Mouse (Mus musculus) intestine, postnatal 0 days (tissue): Measurements from ENCODE around the gene Vps13d. TPM values are rescaled to one million over a fixed set of nuclear protein-coding genes. Genes with fewer than 3 reads are reported as not detected.

Experiments
- ATAC-seq: fragments of 200-750 bp; cut with Nextera tagmentation; 2 replicates; pipeline ENCODE4 v1.8.0; 2017; ENCODE audit warnings: mild to moderate bottlenecking, moderate TSS enrichment, moderate library complexity
- H3K27ac ChIP-seq: fragments of 300-500 bp; sonication (generic); 2 replicates; pipeline ENCODE4 v1.5.1; 2014; ENCODE audit warnings: mild to moderate bottlenecking, low read depth, low read length, moderate library complexity
- H3K27me3 ChIP-seq: fragments of 300-500 bp; sonication (generic); replicated peaks from 2 replicates; pipeline ENCODE4 v1.6.1; 2014; ENCODE audit warnings: low read length, mixed read lengths; ENCODE audit not compliant: control insufficient read depth, insufficient read depth
- H3K36me3 ChIP-seq: fragments of 300-500 bp; sonication (generic); 2 replicates; pipeline ENCODE4 v1.6.1; 2014; ENCODE audit warnings: mild to moderate bottlenecking, moderate library complexity; ENCODE audit not compliant: control insufficient read depth, insufficient read depth
- H3K4me1 ChIP-seq: fragments of 300-500 bp; sonication (generic); replicated peaks from 2 replicates; pipeline ENCODE4 v1.6.1; 2014; ENCODE audit warnings: antibody characterized with exemption, low read length, mixed read lengths; ENCODE audit not compliant: control insufficient read depth, insufficient read depth
- H3K4me2 ChIP-seq: fragments of 300-500 bp; sonication (generic); replicated peaks from 2 replicates; pipeline ENCODE4 v1.6.1; 2014; ENCODE audit warnings: low read depth, mild to moderate bottlenecking, moderate library complexity
- H3K4me3 ChIP-seq: fragments of 300-500 bp; sonication (generic); 2 replicates; pipeline ENCODE4 v1.5.1; 2014; ENCODE audit warnings: low read depth, low read length
- H3K9ac ChIP-seq: fragments of 300-500 bp; sonication (generic); 2 replicates; pipeline ENCODE4 v1.6.1; 2014; ENCODE audit warnings: mild to moderate bottlenecking, low read depth, low read length
- H3K9me3 ChIP-seq: fragments of 300-500 bp; sonication (generic); 2 replicates; pipeline ENCODE4 v1.6.1; 2016; ENCODE audit warnings: mixed run types; ENCODE audit not compliant: control insufficient read depth
- CTCF ChIP-seq: sonication (generic); IDR thresholded peaks from 2 replicates; pipeline ENCODE4 v1.5.1; 2016; ENCODE audit warnings: low read depth, mild to moderate bottlenecking, control low read depth, antibody characterized with exemption, moderate library complexity
- WGBS: fragments of 180-500 bp; shearing (Covaris S2); extraction: QIAGEN DNeasy Blood & Tissue Kit; methylation state at CpG from one replicate; pipeline ENCODE4 v1.1.7; 2014; 5-methylcytosine and 5-hydroxymethylcytosine counted together
- polyA plus RNA-seq: library from polyadenylated mRNA; unstranded; fragments of >200 nt; fragmentation: Nextera tagmentation; extraction: Ambion mirVana; gene quantifications from 2 replicates; pipeline ENCODE4 v1.2.1, GENCODE M21; 2015

Vps13d gene
- polyA plus RNA-seq, 1 experiment from 2014 or later: 14.8 TPM

- H3K4me1 ChIP-seq: 0 out of 2 replicates have a peak, but pooled peaks cover 5% of the 10 kb centered on the region
- no peak overlapping the region for H3K9ac ChIP-seq
- no peaks in the 10 kb centered on the region for H3K27me3 ChIP-seq
- no peak for TF ChIP-seq CTCF
- H3K27ac ChIP-seq: no peak overlapping the region
- WGBS: 53% methylated on average over 3 of the region's 3 CpGs
- peaks cover 31% of the 10 kb centered on the region; the same call in 1 of the 2 replicates for H3K36me3 ChIP-seq
- H3K4me3 ChIP-seq: no peak overlapping the region
- H3K9me3 ChIP-seq: no peaks in the 10 kb centered on the region
- H3K4me2 ChIP-seq: no peak overlapping the region
- ATAC-seq: no peak
Measured at GRCm38 (mm10) chr4:144974458-144974857, 220.3 kb downstream of the Vps13d start.

DNA sequence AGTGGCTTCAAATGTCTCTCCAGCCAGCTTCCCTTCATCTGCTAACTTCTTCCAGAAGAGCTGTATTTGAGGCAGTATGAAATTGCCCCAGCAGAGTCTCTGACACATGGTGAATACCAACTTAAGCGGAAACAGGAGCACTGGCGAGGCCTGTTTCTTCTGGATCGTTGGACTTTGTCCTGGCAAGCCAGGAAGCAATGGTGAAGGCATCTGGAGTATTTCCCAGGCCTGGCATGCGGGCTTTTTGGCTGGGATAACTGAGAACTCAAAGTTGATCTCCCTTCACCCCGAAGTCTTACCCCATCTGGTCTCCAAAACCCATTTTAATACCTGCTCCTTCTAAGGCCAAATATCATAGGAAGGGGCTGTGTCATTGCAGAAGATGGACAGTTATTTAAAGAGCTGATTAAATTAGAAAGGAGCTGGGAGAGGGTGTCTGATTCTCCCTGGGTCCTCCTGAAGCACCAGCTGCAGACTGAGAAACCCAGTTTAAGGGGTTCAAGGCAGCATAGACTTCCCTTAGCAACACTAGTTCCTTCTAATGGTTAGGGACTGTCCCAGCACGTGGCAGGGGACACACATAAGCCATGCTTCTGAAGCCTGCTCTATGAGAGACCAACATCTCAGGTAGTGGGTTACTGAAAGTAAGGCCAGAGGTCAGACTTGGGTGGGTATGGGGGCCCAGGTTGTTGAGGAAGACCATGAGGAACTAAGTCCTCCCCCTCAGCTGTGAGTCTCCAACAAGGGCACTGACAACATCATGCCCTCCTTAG is 221.7 kb downstream of the Vps13d start:
- H3K27ac ChIP-seq: no peak overlapping the region
- 58% methylated on average over 6 of the region's 6 CpGs for WGBS
- no peak overlapping the region for H3K4me3 ChIP-seq
- ATAC-seq: peak; percentile 77
- H3K4me2 ChIP-seq: no peak overlapping the region
- no peak for TF ChIP-seq CTCF
- H3K4me1 ChIP-seq: 0 out of 2 replicates have a peak, but pooled peaks cover 5% of the 10 kb centered on the region
- no peak overlapping the region for H3K9ac ChIP-seq
- no peaks in the 10 kb centered on the region for H3K27me3 ChIP-seq
- no peaks in the 10 kb centered on the region for H3K9me3 ChIP-seq
- peaks cover 31% of the 10 kb centered on the region; the same call in 1 of the 2 replicates for H3K36me3 ChIP-seq

DNA sequence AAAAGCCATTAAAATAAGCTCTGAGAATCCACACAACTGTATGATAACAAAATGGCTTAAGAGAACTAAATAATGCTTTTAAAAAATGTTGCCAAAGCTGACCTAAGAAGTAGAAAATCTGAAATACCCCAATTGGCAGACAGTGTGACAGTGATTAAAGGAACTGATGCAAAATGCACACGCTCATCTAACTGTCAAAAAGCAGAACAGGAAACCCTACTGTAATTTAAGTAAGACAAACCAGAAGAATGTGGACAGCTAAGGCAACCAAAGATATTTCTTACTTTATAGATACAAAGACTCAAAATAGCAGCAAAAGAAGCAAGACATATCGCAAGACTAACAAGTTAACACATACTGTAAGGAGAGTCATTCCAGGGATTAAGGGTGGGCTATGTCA is 223.8 kb downstream of the Vps13d start:
- no peak overlapping the region for H3K27ac ChIP-seq
- ATAC-seq: no peak
- H3K4me3 ChIP-seq: no peak overlapping the region
- H3K9me3 ChIP-seq: no peaks in the 10 kb centered on the region
- no peak overlapping the region for H3K4me2 ChIP-seq
- 88% methylated on average over 2 of the region's 2 CpGs for whole genome bisulfite sequencing
- H3K4me1 ChIP-seq: 0 out of 2 replicates have a peak, but pooled peaks cover 5% of the 10 kb centered on the region
- H3K27me3 ChIP-seq: no peaks in the 10 kb centered on the region
- no peak for TF ChIP-seq CTCF
- H3K9ac ChIP-seq: no peak overlapping the region
- H3K36me3 ChIP-seq: peaks cover 18% of the 10 kb centered on the region; the same call in 1 of the 2 replicates

DNA sequence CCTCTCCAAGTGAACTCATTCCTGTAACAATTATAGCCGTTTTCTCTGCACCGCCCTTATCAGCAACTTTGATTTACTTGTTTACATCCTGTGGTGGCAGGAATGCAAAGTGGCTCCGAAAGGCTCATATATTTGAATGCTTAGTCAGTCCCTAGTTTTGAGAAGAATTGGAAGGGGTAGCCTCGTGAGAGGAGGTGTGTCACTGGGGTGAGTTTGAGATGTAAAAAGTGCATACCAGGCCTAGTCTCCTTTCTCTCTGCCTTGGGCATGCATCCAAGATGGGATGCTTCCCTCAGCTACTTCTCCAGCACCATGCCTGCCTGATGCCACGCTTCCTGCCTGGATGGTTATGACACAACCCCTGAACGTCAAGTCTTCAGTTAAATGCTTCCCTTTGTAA is 225.8 kb downstream of the Vps13d start:
- Histone ChIP-seq H3K4me3 (no peak overlapping the region), H3K9ac (no peak overlapping the region), H3K27ac (no peak overlapping the region), H3K4me2 (no peak overlapping the region), H3K36me3 (0 out of 2 replicates have a peak, but pooled peaks cover 3% of the 10 kb centered on the region), H3K9me3 (no peaks in the 10 kb centered on the region), H3K27me3 (no peaks in the 10 kb centered on the region), H3K4me1 (0 out of 2 replicates have a peak, but pooled peaks cover 5% of the 10 kb centered on the region)
- 50% methylated on average over 6 of the region's 6 CpGs for WGBS
- TF ChIP-seq CTCF: no peak
- ATAC-seq: no peak

DNA sequence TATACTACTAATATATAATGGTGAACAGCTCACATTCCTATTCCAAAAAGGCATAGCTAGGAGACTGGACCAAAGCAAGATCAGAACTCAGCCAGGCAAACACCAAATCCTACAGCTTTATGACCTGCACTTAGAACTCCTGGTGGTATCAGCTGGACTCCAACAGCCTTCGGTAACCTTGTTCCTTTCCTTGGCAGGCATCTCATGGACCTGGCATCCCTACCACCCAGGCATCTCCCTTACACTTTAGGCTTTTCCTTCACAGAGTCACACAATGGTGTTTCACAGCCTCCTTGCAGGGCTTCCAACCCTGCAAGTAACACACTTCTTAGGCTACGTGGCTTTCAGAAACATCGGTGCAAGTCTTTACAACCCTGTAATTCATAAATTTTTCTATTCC is 226.4 kb downstream of the Vps13d start:
- no peak for ATAC-seq
- Histone ChIP-seq H3K4me3 (no peak overlapping the region), H3K36me3 (0 out of 2 replicates have a peak, but pooled peaks cover 3% of the 10 kb centered on the region), H3K27ac (no peak overlapping the region), H3K27me3 (no peaks in the 10 kb centered on the region), H3K9ac (no peak overlapping the region), H3K4me2 (no peak overlapping the region), H3K4me1 (0 out of 2 replicates have a peak, but pooled peaks cover 4% of the 10 kb centered on the region), H3K9me3 (no peaks in the 10 kb centered on the region)
- WGBS: 78% methylated on average over 3 of the region's 3 CpGs
- no peak for TF ChIP-seq CTCF

DNA sequence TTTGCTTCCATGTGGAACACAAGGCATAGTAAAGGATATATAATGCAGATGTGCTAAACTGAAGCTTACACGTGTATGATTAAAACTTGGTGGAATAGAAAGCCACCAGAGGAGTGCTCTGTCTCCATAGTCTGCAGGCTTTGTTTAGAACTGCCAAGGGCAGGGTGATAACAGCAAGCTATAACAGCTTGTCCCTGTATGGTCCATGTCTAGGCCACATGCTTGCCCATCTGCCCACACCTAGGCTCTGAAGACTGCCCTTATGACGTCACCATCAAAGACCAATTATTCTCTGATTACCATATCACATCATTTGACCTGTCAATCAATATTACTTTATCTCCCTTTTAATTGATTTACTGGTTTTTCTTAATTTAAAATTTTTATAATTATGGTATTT is 229.6 kb downstream of the Vps13d start:
- H3K27ac ChIP-seq: no peak overlapping the region
- no peak for ATAC-seq
- no peaks in the 10 kb centered on the region for H3K36me3 ChIP-seq
- H3K4me1 ChIP-seq: no peaks in the 10 kb centered on the region
- no peak overlapping the region for H3K4me2 ChIP-seq
- no peak overlapping the region for H3K9ac ChIP-seq
- no peak for TF ChIP-seq CTCF
- no peaks in the 10 kb centered on the region for H3K27me3 ChIP-seq
- WGBS: 72% methylated on average over 2 of the region's 2 CpGs
- H3K9me3 ChIP-seq: no peaks in the 10 kb centered on the region
- no peak overlapping the region for H3K4me3 ChIP-seq
